Mouse (Mus musculus): Measurements from ENCODE around the gene Oaz2.
A peak's percentile ranks its signal among the peaks of the same experiment; 100 is the strongest.

Oaz2 gene

GRCm38 (mm10) chr9:65695646-65696045 is 27.8 kb downstream of the Oaz2 start:
- DNase-seq, result no peak

GRCm38 (mm10) chr9:65696337-65696736 is 28.5 kb downstream of the Oaz2 start:
- DNase-seq, result no peak

GRCm38 (mm10) chr9:65697356-65697755 is 29.6 kb downstream of the Oaz2 start:
- DNase-seq, result no peak

- DNase-seq, result no peak
Observed at GRCm38 (mm10) chr9:65697992-65698391, 30.2 kb downstream of the Oaz2 start.

- no peak for DNase-seq
Observed at GRCm38 (mm10) chr9:65700504-65700903, 32.7 kb downstream of the Oaz2 start.

- DNase-seq, result no peak
Observed at GRCm38 (mm10) chr9:65702286-65702685, 34.5 kb downstream of the Oaz2 start.

- DNase-seq, result no peak
Observed at GRCm38 (mm10) chr9:65703241-65703640, 35.4 kb downstream of the Oaz2 start.

- no peak for DNase-seq
Observed at GRCm38 (mm10) chr9:65703926-65704595, 36.3 kb downstream of the Oaz2 start.

GRCm38 (mm10) chr9:65718195-65718594 is 50.4 kb downstream of the Oaz2 start:
- DNase-seq, result no peak

- DNase-seq, result no peak
Observed at GRCm38 (mm10) chr9:65721161-65721566, 53.4 kb downstream of the Oaz2 start.

GRCm38 (mm10) chr9:65724471-65725290 is 56.9 kb downstream of the Oaz2 start:
- DNase-seq, result peak; percentile 24

GRCm38 (mm10) chr9:65725291-65725622 is 57.5 kb downstream of the Oaz2 start:
- DNase-seq, result no peak

- DNase-seq, result no peak
Observed at GRCm38 (mm10) chr9:65726431-65726830, 58.6 kb downstream of the Oaz2 start.

- no peak for DNase-seq
Observed at GRCm38 (mm10) chr9:65727491-65727890, 59.7 kb downstream of the Oaz2 start.

GRCm38 (mm10) chr9:65728588-65728987 is 60.8 kb downstream of the Oaz2 start:
- DNase-seq, result no peak

GRCm38 (mm10) chr9:65734931-65735330 is 67.1 kb downstream of the Oaz2 start:
- DNase-seq, result no peak
